Mouse (Mus musculus): ENCODE results near the gene Siah2.

Gene Siah2

GRCm38 (mm10) chr3:58691997-58692721, at the start of gene Siah2:
TSS of gene Siah2 (minus strand) at chr3:58692400.
- DNase-seq (ENCODE audit: low spot score in 2 of 2) = peak; percentile 91 to 95

DNA sequence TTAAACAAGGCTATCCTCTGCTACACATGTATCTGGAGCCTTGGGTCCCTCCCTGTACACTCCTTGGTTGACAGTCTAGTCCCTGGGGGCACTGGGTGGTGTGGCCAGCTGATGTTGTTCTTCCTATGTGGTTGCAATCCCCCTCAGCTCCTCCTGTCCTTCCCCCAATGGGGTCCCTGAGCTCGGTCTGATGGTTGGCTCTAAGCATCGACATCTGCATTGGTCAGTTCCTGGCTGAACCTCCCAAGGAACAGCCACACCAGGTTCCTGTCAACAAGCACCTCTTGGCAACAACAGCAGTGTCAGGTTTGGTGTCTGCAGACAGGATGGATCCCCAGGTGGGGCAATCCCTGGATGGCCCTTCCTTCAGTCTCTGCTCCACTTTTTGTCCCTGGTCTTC, 47.3 kb upstream of the Siah2 start:
- no peak for DNase-seq (ENCODE audit: low spot score in 2 of 2)

DNA sequence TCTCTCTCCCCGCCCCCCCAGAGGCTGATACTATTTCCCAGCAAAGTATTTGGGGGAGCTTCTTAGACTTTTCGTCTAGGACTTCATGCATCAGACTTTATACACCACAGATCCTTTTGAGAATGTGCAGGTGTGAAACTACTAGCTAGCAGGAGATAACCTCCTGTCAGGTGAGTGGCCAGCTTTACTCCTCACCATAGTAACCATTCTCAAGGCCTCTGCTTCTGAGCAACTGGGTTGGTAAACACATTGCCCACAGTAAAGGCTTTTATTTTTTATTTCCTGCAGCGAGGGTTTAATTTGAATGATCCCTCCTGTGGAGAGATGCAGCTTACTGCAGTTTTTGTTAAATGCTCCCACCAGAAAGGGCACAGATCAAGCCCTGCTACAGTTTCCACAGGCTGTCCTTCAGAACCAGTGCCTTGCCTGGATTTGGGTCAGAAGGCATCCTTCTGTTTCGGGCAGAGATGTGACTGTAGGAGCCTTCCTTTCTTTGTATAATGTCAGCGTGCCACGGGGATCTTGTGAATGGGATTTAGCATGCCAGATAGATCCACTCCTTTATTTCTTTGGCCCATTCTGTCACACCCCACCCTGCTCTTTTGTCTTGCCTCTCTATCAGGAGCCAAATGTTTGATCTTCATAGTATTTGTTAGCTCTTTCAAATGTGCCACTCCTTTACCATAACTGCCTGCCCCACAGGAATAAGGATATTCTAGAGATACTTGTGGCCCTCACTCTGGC, 46.3 kb upstream of the Siah2 start:
- no peak for DNase-seq (ENCODE audit: low spot score in 2 of 2)

DNA sequence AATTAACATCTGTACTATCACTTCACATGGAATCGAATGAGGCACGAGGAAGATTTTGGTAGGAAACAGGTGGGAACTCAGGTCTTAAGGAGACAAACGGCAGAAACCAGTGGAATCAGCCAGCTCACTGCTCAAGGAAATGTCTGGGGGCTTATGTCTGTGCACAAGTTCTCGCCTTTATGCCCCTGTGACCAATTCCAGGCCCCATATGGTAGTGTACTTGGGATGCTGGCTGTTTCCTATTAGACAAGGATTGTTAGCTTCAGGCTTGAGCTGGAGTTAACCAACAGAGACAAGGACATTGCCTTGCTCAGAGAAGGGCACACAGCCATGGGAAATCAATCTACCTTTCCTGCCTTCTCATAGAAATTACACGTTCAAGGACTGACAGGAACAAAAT, 39.3 kb upstream of the Siah2 start:
- DNase-seq (ENCODE audit: low spot score in 2 of 2) = no peak

GRCm38 (mm10) chr3:58730580-58730979, 38.4 kb upstream of the Siah2 start:
- DNase-seq (ENCODE audit: low spot score in 2 of 2) = no peak

GRCm38 (mm10) chr3:58729549-58729948, 37.3 kb upstream of the Siah2 start:
- no peak for DNase-seq (ENCODE audit: low spot score in 2 of 2)

DNA sequence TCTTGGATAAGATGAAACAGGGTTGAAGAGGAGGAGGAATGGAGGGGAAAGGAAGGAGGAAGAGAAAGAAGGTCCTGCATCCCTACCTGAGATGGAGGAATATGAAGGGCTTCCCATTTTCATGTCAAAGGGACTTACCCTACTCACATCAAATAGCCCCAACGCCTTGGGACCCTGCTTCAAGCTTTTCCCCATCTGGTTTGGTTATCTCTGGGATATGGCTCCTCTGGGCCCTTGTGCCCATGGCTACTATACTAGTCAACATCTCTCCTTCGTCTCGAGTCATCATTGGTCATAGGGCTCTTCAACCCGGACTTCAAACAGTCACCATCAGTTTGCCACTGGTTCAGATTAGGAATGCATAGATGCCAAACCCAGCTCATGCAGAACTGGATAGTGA, 35.4 kb upstream of the Siah2 start:
- DNase-seq (ENCODE audit: low spot score in 2 of 2) = no peak

GRCm38 (mm10) chr3:58727012-58727411, 34.8 kb upstream of the Siah2 start:
- DNase-seq (ENCODE audit: low spot score in 2 of 2) = peak in 1 of 2 experiments; percentile 33

DNA sequence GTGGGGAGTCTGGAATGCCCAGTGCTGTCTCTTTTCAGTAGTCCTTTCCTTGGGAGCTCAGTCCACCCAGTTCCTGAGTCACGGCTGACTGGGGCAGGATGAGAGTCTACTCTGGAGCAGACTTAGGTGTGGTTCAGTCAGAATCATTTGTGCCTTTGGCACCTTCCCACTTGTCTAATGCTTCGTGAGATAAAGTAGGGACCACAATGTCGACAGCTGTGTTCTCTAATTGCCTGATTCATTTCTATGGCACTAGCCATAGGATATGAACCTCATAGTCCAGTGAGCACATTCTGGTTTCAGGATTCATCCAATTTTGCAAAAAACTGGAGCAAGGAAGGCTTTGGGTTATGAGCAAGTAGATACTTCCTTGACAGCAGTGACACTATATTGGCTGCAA, 34.2 kb upstream of the Siah2 start:
- DNase-seq (ENCODE audit: low spot score in 2 of 2) = no peak

DNA sequence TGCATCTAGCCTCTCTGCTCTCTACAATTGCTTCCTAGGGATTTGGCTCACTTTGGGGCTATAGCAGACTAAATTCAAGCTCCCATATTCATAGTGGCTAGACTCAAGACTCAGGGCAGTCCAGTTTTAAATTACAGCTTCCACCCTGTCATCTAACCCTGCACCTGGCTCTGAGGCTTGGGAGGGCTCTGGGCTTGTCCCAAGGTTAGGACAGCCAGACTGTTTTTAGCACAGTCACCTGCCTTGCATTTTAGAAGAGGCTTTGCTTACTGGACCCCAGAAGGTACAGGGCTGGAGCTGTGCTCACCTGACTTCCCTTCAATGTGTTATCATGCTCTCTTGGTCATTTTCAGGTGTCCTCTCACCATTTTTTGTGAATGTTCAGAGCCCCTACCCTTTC, 32.6 kb upstream of the Siah2 start:
- DNase-seq (ENCODE audit: low spot score in 2 of 2) = no peak

- no peak for DNase-seq (ENCODE audit: low spot score in 2 of 2)
Observed at GRCm38 (mm10) chr3:58723656-58724055, 31.5 kb upstream of the Siah2 start.

GRCm38 (mm10) chr3:58719461-58720230, 27.4 kb upstream of the Siah2 start:
- no peak for DNase-seq (ENCODE audit: low spot score in 2 of 2)

- no peak for DNase-seq (ENCODE audit: low spot score in 2 of 2)
Observed at GRCm38 (mm10) chr3:58716705-58717104, 24.5 kb upstream of the Siah2 start.

DNA sequence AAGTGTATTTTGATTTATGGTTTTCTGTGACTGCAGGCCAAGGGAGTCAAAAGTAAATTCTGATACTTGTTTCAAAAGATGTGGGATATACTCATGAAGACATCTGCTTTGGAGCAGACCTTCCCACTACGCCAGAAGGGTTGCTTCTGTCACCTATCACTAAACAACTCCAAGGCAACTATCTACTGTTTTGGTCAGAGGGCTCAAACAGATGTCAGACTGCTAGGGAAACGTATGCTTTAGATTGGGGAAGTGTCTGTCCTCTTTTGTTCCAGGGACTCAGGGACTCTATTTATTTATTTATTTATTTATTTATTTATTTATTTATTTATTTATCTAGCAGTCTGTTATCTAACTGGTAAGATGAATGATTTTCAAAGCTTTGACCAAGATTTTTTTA, 22.6 kb upstream of the Siah2 start:
- no peak for DNase-seq (ENCODE audit: low spot score in 2 of 2)

GRCm38 (mm10) chr3:58714034-58714433, 21.8 kb upstream of the Siah2 start:
- DNase-seq (ENCODE audit: low spot score in 2 of 2) = no peak

DNA sequence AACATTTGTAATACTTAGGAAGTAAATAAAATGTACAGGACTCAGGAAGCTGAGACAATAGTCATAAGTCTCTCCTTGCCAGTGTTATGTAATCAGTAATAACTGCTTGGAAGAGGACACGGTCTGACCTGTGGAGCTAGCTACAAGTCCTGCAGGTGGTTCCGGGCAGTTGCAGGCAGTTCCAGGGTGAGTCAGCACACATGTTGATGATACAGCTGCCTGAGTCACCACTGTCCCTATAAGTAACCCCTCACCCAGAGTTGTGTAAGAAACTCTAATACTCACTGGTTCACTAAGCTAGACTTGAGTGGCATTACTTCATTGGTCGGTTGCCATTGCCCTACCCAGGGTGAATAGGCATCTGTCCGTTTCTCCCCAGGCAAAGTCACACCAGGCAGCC, 21.0 kb upstream of the Siah2 start:
- DNase-seq (ENCODE audit: low spot score in 2 of 2) = no peak

GRCm38 (mm10) chr3:58704547-58704946, 12.3 kb upstream of the Siah2 start:
- no peak for DNase-seq (ENCODE audit: low spot score in 2 of 2)

DNA sequence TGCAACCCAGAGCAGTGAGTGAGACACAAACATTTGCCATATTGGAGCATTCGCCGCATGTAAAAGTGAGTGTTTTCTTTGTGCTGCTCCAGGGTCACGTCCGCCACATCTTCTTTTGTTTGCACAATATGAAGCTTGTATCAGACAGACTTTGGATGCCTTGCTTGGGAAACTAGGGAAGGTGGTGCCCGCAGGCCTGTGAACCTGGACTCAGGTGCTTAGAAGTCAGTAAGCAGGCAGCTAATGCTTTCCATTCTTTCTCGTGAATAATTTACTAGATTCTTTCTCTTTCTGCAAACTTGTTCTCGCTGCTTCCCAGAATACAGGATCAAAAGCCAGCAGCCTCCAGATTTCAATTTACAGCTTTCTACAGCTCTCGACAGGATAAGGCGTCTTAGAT, 11.5 kb upstream of the Siah2 start:
- DNase-seq (ENCODE audit: low spot score in 2 of 2) = no peak

DNA sequence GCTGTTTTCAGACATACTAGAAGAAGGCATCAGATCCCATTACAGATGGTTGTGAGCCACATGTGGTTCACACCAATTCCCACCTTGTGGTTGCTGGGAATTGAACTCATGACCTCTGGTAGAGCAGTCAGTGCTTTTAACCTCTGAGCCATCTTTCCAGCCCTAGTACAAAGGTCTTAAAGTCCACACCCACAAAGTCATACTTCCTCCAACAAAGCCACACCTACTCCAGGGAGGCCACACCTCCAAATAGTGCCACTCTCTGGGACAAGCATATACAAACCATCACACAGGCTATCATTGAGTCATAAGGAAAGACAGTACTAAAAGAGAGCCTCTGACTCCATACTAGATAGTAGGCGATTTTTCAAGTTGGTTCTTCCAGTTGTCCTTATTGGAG, 10.1 kb upstream of the Siah2 start:
- no peak for DNase-seq (ENCODE audit: low spot score in 2 of 2)

- no peak for DNase-seq (ENCODE audit: low spot score in 2 of 2)
Observed at GRCm38 (mm10) chr3:58701441-58701840, 9.2 kb upstream of the Siah2 start.

- DNase-seq (ENCODE audit: low spot score in 2 of 2) = no peak
Observed at GRCm38 (mm10) chr3:58697926-58698325, 5.7 kb upstream of the Siah2 start.

- no peak for DNase-seq (ENCODE audit: low spot score in 2 of 2)
Observed at GRCm38 (mm10) chr3:58696806-58697205, 4.6 kb upstream of the Siah2 start.

DNA sequence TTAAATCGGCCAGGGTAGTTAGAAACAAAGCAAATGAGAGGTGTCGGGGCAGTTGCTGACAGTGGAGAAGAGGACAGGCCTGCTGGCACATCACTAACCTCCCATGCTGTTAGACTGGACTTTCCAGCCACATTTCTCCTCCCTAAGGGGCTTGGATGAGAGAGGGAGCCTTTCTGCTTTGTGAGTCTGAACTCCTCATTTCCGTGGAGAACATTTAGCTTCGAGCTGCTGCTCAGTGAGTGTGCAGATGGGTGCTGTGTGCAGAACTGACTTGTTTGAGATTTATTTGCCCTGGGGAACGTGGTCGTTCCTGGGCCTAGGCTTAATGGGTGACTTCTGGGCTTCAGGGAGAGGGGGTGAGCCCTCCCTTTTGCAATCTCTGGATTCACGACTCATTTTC, 3.3 kb upstream of the Siah2 start:
- no peak for DNase-seq (ENCODE audit: low spot score in 2 of 2)
